8 mouse cellular contexts compared by ENCODE assay signal in the genomic region with DNA sequence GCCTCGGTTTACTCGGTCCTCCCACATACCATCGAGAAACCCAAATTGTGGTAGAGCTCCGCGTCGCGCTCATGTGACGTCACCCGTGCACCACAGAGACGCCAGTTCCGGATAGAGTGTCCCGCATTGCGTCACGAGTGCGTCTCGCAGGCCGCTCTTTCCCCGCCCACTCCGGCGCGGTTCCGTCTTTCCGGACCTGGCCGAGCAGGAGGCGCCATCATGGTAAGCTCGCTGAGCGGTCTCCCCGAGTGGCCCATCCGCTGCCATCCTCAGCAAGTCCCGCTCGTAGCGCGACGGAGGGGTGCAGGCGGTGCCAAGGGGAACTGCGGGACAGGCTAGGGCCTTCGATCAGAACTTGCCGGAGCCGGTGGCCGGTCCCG. TPM values are rescaled to one million over a fixed set of nuclear protein-coding genes. Genes with fewer than 3 reads are reported as not detected.
A peak's percentile ranks its signal among the peaks of the same experiment; 100 is the strongest.
DNase-seq lines count a peak whose midpoint lies in the region; ATAC-seq lines count a peak whose summit lies in the region.

A gene (minus strand): TSS at position 85 of the 380 bp plus-strand sequence.

- no peaks in the 10 kb centered on the region for H3K27me3 ChIP-seq in hindbrain, embryonic 15.5 days

- peak within 1 kb of the TSS; percentile 92 for H3K9ac ChIP-seq in hindbrain, embryonic 15.5 days

- peak within 1 kb of the TSS; percentile 81 for H3K4me2 ChIP-seq in hindbrain, embryonic 15.5 days

- peak within 1 kb of the TSS; percentile 92 for H3K27ac ChIP-seq in hindbrain, embryonic 15.5 days (replicated peaks)

- H3K4me1 ChIP-seq in hindbrain, embryonic 15.5 days (replicated peaks), result peaks cover 48% of the 10 kb centered on the region

- peak within 1 kb of the TSS; percentile 90 for H3K4me3 ChIP-seq in hindbrain, embryonic 15.5 days

- peak; percentile 99 for DNase-seq in R1 (ENCODE audit: low read depth, low spot score)
- peak; percentile 99 for DNase-seq in cerebellum, postnatal 25 days
- DNase-seq in frontal cortex, postnatal 36 days (ENCODE audit: low spot score in 2 of 2), result peak; percentile 99 to 100
- DNase-seq in left cerebral cortex, adult 11 months (ENCODE audit: low spot score), result peak; percentile 99
- DNase-seq in lung, postnatal 4 days, result peak; percentile 99
- peak; percentile 97 for DNase-seq in retina, postnatal 7 days (ENCODE audit: low read depth, low spot score)
- peak; percentile 98 for DNase-seq in urinary bladder, adult 2 months (ENCODE audit: low spot score)

- H3K36me3 ChIP-seq in hindbrain, embryonic 15.5 days, result peaks cover 20% of the 10 kb centered on the region

- no peaks in the 10 kb centered on the region for H3K9me3 ChIP-seq in hindbrain, embryonic 15.5 days

- ATAC-seq in hindbrain, embryonic 15.5 days (ENCODE audit: low FRiP score, low read depth), result peak; percentile 77

- under 1% methylated on average over 41 of the region's 41 CpGs for WGBS in hindbrain, embryonic 15.5 days

RNA-seq across cellular contexts. Expression of the gene that starts here (rescaled TPM):
- polyA plus RNA-seq in hindbrain, embryonic 15.5 days (2015; fragmentation: Nextera tagmentation; extraction: Ambion mirVana), result 24.4 and 26.9 TPM in 2 replicates
- polyA plus RNA-seq in urinary bladder, adult 2 months (2012; rRNA removed), result 22.1 and 25.6 TPM in 2 replicates

Comparison
In these comparisons a context has a peak if more than half of its experiments do, and no peak if none do; other contexts are left out.
1. Peak in every context shown above with its lines: DNase-seq, ATAC-seq, H3K4me3 ChIP-seq and H3K27ac ChIP-seq.